Mouse (Mus musculus): ENCODE measurements around the gene Tet2.

GRCm38 (mm10) chr3:133544131-133544550 is 798 bp downstream of the Tet2 start:
- TF ChIP-seq CTCF (IDR thresholded peaks at IDR 0.05; ENCODE audit: low read depth) (no peak), EP300 (optimal IDR thresholded peaks at IDR 0.05) (no peak)

Data from stomach, postnatal 0 days (tissue).